Mouse (Mus musculus) frontal cortex, postnatal 10 days (tissue): ENCODE results near the gene Vav3.

Experiments used
- DNase-seq, 2 experiments: peaks; one replicate each; pipeline ENCODE4 v3.0.0; 2022; ENCODE audit warnings: low spot score in 2 of 2, mixed read lengths in 1 of 2

The Vav3 gene

GRCm38 (mm10) chr3:109509784-109510183 lies 169.3 kb downstream of the Vav3 start:
- DNase-seq = no peak

DNA sequence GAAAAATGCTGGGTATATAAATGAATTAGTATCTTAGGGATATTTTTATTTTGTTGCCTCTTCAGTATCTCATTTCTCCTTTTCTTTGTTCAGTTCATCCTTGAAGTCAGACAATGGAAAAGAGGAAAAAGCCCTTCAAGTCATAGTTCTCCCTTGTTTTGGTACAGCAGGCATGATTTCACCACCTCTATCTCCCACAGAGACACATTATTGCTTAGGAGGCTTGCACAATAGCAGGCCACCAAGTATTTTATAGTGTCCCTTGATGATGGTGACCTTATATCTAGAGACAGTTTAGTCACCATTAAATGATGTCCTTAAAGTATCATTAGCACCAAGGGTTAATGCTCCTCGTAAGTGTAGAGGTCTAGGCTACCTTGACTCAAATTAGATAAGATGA lies 171.4 kb downstream of the Vav3 start:
- DNase-seq = no peak

- no peak for DNase-seq
Observed at GRCm38 (mm10) chr3:109515479-109515878, 175.0 kb downstream of the Vav3 start.

DNA sequence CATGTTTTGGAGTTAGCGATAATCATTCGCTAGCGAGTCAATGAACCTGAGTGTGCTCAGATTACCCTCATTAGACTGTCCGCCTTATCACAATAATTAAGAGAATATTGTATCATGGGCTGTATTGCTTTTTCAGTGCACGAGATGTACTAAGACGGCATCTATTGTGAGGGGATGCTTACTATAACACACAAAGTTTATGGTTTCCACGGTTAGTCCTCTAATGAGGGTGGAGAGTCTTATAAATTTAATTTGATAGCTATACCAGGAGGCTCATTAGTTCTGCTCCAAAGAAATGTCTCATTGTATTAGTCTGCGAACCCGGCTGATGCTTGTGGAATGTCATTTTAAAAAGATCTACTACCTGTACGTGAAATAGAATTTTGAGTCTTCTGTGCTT lies 175.9 kb downstream of the Vav3 start:
- no peak for DNase-seq

- DNase-seq = no peak
Observed at GRCm38 (mm10) chr3:109522115-109522514, 181.7 kb downstream of the Vav3 start.

DNA sequence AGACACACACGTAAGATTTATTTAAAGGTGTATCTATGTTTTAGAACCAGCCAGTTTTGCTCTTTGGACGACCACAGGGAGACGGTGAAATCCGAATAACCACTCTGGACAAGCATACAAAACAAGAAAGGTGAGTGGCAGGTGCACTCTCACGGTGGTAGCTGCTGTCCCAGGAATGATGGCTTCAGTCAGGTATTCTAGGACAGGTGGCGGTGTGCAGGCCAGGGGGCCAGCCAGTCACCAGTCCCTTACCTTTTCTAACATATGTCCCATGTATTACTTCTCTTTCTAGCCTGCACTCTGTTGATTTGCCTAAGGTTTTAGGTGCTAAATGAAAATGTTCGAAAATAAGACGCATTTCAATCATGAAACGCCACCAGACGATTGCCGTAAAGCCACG lies 185.4 kb downstream of the Vav3 start:
- no peak for DNase-seq

DNA sequence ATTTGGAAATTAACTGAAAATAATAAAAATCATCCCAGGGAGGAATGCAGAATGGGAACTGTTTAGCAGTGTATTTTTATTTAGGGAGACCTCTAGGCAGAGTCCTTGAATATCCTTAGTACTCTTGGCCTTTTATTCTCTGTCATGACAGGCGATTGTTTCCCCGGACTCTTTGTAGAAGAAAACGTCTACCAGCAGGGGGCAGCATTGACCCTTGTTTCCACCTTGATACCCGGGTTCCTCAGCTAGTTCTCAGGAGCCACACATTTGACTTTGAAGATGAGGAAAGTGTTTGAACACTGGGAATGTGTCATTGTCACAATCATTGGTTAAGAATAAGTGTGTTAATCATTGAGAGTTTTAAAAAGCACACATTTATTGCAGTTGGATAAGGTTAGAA lies 185.8 kb downstream of the Vav3 start:
- peak; percentile 13 to 76 for DNase-seq

- no peak for DNase-seq
Observed at GRCm38 (mm10) chr3:109526651-109527050, 186.2 kb downstream of the Vav3 start.

- no peak for DNase-seq
Observed at GRCm38 (mm10) chr3:109528688-109529087, 188.2 kb downstream of the Vav3 start.

- no peak for DNase-seq
Observed at GRCm38 (mm10) chr3:109537686-109538085, 197.2 kb downstream of the Vav3 start.

DNA sequence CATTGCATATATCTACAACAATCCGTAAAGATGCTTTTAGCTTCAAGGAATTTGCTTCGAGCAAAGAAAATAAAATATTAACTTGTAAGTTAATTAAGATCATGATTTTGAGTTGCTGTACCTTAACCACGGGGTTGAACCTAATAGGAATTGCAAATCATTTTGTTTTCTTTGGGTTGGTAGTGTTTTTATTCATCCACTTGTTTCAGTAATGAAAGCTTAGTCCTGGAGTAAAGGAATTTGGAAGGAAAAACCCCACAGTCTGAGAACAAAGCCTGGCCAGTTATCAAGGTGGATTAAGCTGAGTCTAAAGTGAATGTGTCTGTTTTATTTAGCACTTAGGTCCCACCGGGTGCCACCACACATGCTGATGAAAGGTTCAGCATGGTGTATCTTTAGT lies 199.6 kb downstream of the Vav3 start:
- DNase-seq = no peak

- DNase-seq = no peak
Observed at GRCm38 (mm10) chr3:109544476-109545221, 204.2 kb downstream of the Vav3 start.

DNA sequence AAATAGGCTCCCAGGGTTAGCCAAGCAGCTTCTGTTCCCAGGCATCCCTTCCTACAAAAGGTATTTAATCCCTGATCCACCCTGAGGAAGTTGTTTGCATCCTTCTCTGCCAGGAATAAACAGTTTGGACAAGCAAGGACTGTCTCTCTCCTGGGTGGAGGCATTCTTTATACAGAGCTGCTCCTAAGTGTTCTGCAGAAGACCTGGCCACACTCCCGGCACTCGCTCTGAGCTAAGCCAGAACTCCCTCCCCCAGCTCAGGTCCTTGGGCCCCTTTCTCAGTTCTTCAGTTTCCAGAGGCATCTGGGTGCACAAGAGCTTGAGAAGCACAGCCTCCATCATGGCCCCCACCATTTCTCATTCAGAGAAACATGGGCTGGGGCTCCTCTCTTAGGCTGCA lies 216.9 kb downstream of the Vav3 start:
- no peak for DNase-seq

- no peak for DNase-seq
Observed at GRCm38 (mm10) chr3:109561295-109561694, 220.8 kb downstream of the Vav3 start.

GRCm38 (mm10) chr3:109561776-109562175 lies 221.3 kb downstream of the Vav3 start:
- no peak for DNase-seq

DNA sequence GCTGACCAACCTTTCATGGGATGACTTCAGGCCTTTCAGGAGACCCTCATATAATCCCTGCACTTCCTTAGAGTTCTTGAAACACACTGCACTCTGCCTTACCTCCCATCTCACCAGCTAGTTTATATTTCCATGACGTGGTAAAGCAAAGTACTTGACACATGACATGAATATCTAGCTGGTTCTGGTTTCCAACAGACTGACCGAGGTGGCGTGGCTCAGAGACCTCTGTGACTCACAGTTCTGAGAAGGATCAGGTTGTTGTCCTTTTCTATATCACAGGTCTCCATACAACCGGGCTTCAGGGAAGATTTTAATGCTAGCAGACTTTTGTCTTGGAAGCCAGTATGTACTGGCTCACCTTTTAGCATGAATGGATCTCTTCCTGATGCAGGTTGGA lies 221.8 kb downstream of the Vav3 start:
- DNase-seq = no peak

DNA sequence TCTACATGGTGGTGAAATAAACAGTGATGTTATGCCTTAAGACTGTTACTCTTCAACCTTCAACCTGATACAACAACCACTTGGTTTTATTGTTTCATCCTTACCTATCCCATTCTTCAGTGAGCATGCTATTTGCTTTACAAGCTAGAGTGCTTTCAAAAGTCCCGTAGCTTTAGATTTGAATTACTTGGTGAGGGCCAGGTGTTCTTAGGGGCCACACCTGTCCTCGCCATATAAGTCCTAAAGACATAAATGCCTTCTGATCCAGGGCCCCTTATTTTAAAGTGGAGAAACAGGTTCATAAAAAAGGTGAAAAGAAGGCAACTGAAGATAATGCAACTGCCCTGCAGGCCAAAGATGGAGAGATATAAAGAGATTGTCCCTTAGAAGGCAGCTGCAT lies 224.0 kb downstream of the Vav3 start:
- no peak for DNase-seq

GRCm38 (mm10) chr3:109568542-109569265 lies 228.3 kb downstream of the Vav3 start:
- DNase-seq = no peak

GRCm38 (mm10) chr3:109571483-109571882 lies 231.0 kb downstream of the Vav3 start:
- DNase-seq = no peak

DNA sequence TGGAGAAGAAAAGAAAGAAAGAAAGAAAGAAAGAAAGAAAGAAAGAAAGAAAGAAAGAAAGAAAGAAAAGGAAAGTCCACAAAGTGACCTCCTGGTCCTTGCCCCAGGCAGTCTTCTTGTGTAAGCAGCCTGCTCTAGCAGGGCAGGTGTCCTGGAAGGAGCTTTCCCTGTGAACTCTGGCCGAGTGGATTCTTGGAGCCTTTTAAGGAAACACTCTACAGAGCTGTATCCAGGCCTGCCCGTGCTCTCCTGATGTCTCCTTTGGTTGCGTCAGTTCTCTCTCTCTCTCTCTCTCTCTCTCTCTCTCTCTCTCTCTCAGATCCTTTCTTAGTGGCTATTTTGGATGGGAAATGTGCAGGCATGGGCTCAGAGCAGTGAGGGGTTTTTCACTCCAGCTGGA lies 232.4 kb downstream of the Vav3 start:
- DNase-seq = no peak

GRCm38 (mm10) chr3:109573549-109574146 lies 233.2 kb downstream of the Vav3 start:
- DNase-seq = no peak

DNA sequence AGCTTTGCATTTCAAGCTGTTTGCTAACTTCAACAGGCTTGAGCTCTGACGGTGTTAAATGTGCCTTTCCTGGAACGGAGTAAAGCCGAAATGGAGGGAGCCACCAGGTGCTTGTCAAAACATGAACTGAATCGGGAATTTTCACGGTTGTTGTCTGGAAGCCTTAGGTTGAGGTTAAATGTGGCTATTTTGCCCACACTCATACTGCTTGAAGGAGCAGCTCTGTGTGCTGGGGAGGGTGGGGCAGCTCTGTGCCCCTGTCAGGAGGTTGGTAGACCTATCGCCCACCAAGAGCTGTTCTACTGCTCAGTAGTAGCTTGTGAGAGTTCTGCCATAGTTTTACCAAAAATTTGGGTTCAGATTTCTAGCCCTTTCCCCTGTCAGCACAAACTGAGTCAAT lies 233.7 kb downstream of the Vav3 start:
- DNase-seq = no peak

- DNase-seq = no peak
Observed at GRCm38 (mm10) chr3:109578347-109578746, 237.9 kb downstream of the Vav3 start.
